Mouse (Mus musculus): ENCODE data around the gene Smad6. TPM values are rescaled to one million over a fixed set of nuclear protein-coding genes. Genes with fewer than 3 reads are reported as not detected.
A peak's percentile ranks its signal among the peaks of the same experiment; 100 is the strongest.

The Smad6 gene
- total RNA-seq, 2 experiments from 2014 or later, result 15.0 to 16.9 TPM

DNA sequence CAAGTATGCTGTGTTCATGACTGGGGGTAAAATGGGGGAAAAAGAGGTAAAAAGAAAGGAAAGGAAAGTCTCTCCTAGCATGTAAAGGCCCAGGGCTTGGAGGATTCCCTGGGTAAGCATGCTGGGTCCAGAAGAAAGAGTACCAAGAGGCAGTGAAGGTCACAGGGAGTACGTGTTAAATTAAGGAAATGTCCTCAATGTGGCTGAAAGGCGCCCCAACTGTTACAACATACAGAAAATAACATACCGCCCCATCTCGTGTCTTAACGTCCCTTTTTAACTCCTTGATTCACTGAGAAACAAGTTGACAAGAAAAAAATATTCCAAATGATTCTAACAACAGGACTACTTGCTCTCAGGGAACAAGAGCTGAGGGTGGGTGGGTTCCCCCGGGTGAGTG is 36.7 kb downstream of the Smad6 start:
- no peak for DNase-seq

DNA sequence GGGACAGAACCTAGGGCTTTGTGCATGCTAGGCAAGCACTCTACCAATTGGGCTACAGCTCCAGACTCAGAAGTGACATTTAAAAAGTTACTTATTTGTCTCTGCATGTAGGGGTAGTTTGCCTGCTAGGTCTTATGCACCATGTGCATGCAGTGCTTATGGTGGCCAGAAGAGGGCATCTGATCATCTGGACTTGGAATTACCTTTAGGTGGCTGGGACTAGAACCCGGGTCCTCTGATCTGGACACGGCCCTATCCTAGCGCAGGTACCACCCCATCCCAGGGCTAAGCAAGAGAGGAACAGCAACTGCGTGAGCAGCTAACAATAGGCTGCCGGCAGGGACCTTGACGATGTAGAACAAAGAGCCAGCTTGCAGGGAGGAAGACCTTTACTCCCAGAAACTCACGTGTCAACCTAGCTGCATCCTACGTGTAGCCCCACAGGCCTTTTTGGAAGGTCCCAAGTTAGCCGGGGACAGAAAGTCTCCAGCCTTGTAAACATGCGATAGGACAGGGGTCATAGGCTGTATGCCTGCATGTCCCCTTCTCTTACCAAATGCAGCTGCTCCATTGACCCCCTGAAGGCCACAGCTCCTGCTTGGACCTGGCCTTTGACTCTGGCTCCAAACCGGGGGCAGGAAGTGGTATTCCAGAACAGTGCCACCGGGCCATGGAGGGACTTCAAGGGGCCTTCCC is 38.8 kb downstream of the Smad6 start:
- no peak for DNase-seq

DNA sequence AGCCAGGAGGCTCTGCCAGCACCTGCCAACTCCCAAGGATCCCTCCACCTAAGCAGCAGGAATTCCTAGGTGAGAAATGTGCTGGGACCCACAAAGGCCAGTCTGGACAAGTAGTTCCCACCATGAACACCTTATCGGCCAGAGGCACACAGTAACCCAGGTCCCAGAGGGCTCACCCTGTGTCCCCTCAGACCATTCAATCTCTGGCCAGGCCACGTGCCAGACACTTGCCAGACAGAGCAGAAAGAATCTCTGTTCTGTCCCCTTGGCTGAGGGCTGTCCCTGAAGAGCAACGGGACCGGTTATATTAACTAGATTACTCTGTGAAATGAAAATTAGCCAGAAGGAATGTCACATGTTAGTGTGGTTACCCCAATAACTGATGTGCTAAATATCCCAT is 39.9 kb downstream of the Smad6 start:
- DNase-seq, result peak; percentile 56

DNA sequence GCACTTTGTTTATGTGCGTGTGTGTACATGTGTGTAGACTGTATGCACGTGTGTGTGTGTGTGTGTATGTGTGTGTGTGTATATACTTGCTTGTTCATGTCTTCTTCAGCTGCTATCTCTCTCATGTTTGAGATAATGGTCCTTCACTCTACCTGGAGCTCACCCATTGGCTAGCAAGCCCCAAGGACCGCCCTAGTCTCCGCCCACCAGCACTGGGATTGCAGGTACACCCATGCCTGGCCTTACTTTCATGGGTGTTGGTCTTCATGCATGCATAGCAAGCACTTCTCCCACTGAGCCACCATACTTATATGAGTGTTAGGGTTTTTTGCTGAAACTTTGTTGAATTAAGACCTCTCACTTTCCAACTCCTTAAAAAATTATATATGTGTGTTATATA is 40.5 kb downstream of the Smad6 start:
- no peak for DNase-seq

DNA sequence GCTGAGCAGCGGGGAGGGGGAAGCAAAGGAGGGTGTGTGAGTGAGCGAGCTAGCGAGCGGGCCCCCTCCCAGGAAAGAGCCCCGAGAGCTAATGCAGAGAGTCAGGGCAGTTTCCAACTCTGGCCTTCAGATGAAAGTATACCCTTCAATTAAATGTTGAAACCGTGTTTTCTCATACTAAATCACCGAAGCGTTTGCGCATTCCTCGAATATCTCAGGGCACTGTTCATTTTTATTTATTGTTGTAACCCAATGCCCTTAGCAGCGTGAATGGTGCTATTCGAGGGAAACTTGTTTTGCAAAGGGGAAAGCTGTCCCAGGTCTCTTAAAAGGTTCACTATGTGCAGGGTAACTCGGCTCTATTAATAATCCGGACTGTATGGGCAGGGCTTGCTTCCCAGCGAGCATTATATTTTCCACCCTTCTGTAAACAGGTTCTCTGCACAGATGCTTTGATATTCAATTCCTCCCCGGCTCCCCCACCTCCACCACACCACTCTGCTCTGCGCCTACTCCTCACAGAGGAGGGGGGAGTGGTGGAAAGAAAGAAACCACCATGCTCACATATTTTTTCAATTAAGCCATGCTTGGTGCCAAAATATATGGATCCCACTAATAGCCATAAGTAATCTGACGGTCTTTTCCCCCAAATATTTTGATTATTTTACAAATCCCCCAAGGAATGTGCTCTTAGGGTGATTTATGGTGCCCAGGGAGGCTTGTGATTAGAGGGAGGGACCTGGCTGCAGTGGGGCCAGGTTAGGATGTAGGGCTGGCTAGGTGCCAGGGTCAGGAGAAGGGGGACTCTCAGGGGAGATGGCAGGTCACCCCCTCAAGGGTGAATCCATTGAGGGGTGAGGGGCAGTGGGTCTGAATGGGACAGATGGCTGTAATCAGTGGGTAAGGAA is 41.4 kb downstream of the Smad6 start:
- DNase-seq, result no peak

DNA sequence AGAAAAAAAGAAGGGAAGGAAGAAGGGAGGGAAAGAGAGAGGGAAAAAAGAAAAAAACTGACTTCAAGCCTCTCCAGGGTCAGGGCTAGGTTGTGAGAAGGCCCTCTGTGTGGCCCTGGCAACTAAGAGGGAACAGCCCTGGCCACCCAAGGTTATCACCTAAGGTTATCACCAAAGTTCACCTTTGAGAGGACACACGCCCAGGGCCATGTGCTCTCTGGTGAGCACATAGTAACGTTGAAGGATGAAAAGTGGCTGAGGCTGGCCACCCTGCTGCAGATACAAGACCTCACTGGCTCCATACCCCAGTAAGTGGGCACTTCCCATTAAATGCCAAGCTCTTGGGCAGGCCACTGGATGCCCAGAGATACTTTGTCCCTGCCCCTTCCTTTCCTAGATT is 42.6 kb downstream of the Smad6 start:
- DNase-seq, result no peak

DNA sequence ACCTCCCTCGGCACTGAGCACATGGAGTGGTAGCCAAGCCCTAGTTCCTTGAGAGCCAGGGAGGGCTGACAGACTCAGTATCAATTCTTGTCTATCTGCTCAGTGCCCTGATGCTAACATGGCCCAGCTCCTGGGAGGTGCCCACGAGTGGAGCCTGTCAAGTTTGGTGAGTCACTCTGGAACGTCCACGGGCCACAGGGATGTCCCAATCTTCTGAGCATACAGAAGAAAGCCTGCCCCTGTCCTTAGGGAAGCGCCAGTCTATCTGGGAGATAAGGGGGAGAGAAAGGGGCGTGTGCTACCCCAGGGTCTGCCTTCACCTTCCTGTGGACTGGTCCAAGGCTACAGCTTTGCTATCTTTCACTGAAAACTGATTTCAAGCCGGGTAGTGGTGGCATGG is 43.2 kb downstream of the Smad6 start:
- no peak for DNase-seq

DNA sequence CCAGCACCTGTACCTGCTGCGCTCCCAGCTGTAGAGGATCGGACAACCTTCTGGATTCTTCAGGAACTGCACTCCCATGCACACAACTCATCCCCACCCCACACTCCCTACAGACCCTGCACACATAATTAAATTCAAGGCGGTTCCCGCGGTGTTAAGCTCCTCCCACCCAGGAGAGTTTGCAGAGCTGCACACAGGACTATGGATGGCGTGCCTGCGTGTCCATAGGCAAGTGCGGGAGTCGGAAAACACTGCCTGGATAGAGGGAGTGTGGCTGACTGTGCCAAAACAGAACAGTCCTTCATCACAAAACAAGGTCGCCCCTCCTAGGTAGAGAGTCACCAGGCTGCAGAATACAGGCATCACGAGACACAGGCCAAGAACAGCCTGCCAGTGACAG is 45.9 kb downstream of the Smad6 start:
- no peak for DNase-seq

DNA sequence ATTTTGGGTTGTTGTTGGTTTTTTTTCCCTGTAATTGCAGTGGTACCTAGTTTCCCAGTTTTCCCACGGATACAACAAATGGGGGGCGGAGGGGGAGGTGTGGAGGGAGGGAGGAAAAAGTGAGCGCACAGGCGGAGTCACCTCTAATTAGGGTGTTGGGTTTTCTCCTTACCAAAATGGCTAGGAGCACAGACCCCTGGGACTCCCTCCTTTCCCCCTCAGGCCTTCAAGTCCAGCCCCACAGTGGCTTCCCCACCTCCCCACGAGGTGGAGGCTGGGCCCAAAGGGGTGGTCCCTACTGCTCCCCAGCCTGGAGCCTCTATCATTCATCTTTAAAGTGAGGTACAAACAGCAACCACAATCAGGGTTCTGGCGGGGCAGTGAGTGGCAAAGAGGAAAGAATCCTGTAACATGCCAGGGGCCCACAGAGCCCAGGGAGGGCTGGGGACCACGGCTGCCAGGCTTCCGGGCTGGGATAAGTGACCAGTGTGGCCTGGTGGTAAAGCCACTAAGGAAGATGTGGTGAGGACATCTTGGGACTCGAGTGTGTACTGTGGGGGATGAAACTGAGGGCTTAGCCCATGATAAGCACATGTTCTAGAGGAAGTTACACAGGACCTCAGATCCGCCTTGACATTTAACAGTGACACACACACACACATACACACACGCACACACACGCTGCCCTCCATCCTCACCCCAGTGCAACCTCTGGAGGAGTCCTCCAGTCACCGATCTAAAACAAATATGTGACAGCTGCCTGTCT is 47.4 kb downstream of the Smad6 start:
- no peak for DNase-seq

DNA sequence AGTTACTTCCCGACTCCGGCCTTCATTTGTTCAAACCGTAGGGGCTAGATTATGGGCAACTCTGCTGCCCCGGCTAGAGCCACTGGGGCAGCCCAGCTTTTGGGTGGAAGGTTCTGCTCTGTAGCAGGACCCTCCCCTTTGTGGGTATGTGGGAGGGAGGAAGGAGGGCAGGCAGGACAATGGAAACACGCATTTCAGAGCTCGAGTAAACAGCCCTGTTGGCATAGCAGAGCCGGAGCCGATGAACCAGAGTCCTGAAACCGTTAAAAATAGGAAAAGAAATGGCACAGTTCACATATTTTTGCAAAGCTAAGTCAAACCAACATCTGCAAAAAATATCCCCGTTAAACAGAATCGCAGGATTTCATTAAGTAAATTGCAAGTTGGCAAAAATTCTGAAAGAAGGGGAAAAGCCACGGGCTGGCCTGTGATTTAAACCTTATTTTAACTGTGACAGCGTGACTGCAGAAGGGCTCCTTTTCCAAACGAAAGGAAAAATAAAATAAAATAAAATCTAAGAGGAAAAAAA is 48.1 kb downstream of the Smad6 start:
- no peak for DNase-seq

DNA sequence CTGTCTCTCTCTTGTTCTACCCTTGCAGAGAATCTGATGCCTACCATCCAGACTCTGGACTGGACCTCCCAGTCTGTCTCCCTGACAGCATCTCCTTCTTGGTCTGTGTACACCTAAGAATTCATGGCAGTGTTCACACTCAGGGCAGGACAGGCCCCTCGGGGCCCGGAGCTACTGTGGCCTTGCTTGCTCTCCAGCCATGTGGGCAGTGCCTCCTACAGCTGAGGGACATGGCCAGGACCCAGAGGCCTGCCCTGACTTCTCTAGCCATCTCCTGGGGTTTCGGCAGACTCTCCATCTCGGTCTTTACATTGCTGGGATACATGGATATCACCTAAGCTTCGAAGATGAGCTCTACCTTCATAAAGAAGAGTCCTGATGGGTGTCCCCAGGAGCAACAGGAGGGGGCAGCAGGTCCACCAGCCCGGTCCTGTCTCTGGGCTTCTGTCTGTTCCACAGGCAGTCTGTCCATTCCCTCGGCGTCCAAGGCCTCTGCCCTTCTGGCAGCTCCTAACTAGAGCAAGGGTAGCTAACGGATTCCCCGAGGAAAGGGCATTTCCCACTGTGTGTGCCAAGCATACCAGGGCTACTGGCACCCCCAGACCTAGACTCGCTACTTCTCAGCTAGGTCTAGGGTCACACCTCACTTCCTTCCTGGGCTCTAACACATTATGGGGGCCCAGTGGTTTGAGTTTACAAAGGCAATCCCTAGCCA is 49.1 kb downstream of the Smad6 start:
- DNase-seq, result peak; percentile 70

DNA sequence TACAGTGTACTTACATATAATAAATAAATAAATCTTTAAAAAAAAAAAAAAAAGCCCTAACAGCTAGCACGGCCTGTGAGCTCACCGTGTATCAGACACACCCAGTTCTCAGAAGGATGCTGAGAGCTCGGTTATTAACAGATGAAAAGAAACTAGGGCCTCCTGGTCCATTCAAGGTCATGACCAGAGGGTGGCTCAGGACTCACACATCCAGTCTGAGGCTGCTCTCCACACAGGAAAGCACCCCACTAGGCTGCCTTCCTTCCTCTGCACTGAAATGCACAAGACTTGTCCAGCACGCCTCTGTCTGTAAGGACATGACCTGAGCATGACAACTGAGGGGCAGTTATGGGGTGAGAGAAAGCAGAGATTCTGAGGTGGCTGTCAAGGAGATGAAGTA is 50.3 kb downstream of the Smad6 start:
- no peak for DNase-seq

DNA sequence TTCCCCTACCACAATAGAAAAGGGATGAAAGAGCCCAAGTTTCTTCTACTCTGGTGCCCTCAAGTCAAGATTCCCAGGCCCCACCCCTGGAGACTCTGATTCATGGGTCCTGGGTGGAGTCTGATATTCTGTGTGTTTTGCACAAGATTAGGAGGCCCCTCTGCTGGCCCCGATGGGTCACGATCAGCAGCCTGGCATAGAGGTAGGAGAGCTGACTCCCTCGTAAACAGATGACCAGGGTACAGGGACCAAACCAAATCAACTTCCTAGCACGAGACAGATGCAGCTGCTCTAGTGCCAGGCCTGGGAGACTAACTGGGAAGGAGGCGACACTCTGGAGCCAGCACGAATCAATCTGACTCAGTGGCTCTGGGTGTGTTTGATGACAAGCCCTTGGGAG is 51.0 kb downstream of the Smad6 start:
- no peak for DNase-seq

DNA sequence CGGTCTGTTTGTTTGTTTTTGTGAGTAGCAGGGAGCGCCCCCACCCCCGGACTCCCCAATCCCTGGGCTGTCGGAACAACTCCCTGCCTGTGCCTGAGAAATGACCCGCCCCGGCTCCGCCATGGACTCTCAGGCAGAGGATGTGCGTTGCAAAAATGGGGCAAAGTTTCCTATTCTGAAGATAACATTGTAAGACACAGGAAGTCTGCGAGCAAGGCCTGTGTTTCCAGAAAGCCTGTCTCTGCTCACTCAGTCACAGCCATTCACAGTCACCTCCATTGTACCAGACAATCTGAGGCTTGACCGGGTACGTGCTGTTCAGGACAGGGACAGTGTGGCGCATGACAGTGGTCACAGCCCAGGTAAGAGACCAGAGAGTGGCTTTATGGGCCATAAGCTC is 51.5 kb downstream of the Smad6 start:
- DNase-seq, result no peak

DNA sequence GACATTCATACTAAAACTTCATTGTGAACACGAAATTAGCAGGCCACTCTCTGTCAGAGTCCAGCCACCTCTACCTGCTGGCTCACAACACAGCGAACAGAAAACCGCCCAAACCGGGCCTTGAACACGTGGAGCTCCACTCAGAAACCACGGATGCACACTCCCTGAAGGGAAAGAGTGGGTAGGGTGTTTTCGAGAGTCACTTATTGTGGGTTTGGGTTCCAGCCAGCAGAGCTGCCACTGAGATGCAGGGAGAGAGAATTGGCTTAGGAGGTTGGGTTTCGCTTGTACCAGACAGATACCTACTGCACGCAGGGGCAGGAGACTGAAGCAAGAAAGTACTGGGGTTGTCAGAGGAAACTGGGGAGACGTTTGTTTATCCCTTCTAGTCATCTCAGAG is 52.4 kb downstream of the Smad6 start:
- DNase-seq, result no peak

DNA sequence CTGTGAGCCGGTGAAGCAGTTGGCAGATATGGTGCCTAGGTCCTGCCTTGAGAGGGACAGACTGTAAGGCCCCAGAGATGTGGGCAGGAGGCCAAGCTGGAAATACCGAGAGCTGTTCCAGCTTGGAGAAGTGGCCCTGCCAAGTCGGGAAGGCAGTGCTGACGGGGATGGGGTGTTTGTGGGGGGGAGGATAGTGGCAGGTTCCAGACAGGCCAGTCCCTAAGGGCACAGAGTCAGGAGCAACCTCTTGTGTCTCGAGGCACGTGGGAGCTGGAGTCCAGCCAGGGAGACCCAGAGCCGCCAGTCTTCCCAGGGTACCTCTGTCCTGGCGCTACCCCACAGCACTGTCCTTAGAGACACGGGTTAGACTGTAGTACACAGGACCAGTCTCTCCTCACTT is 53.3 kb downstream of the Smad6 start:
- peak; percentile 96 for DNase-seq

DNA sequence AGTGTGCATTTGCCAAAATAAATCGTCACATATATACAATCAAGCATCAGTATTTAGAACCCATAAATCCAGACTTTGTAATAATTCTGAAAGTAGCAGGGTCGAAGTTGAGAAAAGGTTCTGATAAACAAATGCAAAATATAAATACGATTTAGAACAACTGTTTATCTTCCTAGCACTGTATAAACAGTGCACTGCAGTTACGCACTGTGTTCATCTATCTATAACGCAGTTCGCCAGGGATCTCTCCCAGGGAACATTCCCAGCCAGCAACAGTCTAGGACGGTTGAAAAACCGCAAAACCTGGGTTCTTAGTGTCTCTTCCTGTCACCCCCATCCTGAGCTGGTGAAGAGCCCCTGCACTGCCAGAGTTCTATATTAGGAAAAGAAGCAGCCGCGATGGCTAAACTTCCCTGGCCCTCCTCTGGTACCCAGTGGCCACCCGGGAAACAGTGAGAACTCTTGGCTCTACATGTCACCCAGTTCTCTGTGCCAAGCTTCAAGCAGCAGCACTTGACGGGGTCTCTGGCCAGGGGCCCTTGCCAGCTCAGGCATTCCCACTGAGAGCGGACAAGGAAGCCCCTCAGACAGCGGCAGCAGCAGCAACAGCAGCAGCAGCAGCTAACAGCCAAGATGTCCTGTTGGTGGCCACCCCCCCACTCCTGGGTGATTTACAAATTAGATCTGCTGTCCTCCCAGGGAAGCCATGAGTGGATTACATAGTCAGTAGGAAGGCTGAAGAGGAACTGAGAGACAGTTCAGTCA is 54.3 kb downstream of the Smad6 start:
- DNase-seq, result no peak

DNA sequence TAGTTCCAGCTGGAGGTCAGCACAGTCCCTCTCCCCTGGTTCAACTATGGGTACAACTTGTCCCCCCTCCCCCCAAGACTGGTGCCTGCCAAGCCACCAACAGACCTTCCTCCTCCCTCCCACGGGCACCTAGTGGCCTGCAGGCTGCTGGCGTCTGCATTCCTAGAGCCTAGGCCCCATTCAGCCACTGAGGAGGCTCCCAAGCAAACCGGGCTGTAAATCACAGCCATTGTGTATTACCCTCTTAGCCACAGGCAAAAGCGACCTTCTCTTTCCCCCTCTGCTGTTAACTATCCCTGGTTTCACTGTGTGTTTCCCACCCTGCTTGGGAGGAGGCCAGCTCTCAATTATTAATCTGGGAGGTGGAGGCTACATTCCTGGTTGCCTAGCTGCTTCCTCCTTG is 56.3 kb downstream of the Smad6 start:
- DNase-seq, result no peak

DNA sequence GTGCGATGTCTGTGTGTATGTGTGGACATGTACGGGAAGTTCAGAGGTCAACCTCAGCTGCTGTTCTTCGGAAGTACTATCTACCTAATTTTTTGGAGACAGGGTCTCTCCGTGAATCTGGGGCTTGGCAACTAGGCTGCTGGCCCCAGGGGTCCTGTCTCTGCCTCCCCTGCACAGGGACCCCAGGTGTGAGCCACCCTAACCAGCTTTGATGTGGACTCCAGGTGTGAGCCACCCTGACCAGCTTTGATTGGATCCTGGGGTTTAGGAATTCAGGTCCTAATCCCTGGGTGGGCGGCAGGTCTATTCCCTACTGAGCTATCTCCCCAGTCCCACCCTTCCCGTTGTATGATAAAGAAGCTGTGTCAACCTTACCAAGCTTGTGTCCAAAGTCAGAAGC is 60.0 kb downstream of the Smad6 start:
- DNase-seq, result no peak

DNA sequence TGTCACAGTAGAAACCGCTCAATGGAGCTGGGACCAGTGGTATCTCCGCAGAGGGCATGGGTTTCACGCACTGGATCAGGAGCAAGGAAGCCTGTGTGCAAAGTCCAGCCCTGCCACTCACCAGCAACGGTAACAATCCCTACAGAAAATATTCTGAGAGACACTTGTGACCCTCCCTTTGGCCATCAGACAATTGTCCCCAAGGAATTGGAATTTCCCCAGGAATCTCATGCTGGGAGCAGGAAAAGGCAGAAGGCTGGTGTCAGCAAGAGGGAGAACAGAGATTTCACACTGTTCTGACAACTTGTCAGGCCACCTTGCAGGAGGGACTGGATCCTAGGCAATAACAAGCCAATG is 61.1 kb downstream of the Smad6 start:
- no peak for DNase-seq
